Mouse (Mus musculus) brain, embryonic 14.5 days (tissue): ENCODE data around the gene Mov10l1.

Experiments
- CTCF ChIP-seq: fragments of 200-500 bp; IDR thresholded peaks from 2 replicates; pipeline ENCODE4 v1.5.1; 2012; ENCODE audit warnings: inconsistent platforms, mild to moderate bottlenecking, moderate library complexity, borderline replicate concordance; ENCODE audit not compliant: insufficient read depth, insufficient read length; ENCODE audit errors: extremely low read depth
- POLR2A ChIP-seq: fragments of 200-500 bp; IDR thresholded peaks from 2 replicates; pipeline ENCODE4 v1.6.1; 2012; ENCODE audit warnings: mild to moderate bottlenecking, inconsistent platforms, borderline replicate concordance; ENCODE audit not compliant: poor library complexity, insufficient read depth, insufficient read length, severe bottlenecking; ENCODE audit errors: extremely low read depth

GRCm38 (mm10) chr15:89058736-89059135 is 76.0 kb downstream of the Mov10l1 start:
- TF ChIP-seq CTCF (no peak), POLR2A (no peak)
